Mouse (Mus musculus): ENCODE measurements around the gene Zfp871. TPM values are rescaled to one million over a fixed set of nuclear protein-coding genes. Genes with fewer than 3 reads are reported as not detected.

Gene Zfp871
- 68.8 TPM for polyA plus RNA-seq (2014; fragmentation: Illumina TruSeq; extraction: RNeasy Lipid Tissue Mini Kit (QIAGEN cat#74804); ENCODE audit: low replicate concordance)

DNA sequence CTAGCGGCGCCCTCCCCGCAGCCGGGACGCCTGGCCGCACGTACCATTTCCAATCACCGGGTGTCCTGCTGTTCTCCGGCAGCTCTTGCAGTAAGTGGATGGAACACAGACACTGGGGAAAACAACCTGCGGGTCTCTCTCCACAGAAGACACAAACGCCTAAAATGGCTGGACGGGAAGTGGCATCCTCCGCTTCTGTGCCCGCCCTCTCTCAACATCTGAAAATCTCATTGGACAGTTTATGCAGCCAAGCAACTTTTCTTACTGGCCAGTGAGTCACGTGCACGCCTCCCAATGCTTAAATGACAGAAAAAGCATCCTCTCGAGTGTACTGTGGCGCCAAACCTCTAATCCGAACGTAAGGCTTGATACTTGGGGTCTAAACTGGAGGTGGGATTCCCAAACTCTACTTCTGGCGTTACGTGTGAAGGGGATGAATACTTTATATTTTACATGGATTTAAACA lies at the start of gene Zfp871:
Gene Zfp871 (minus strand): TSS at position 194 of the 466 bp plus-strand sequence.

DNA sequence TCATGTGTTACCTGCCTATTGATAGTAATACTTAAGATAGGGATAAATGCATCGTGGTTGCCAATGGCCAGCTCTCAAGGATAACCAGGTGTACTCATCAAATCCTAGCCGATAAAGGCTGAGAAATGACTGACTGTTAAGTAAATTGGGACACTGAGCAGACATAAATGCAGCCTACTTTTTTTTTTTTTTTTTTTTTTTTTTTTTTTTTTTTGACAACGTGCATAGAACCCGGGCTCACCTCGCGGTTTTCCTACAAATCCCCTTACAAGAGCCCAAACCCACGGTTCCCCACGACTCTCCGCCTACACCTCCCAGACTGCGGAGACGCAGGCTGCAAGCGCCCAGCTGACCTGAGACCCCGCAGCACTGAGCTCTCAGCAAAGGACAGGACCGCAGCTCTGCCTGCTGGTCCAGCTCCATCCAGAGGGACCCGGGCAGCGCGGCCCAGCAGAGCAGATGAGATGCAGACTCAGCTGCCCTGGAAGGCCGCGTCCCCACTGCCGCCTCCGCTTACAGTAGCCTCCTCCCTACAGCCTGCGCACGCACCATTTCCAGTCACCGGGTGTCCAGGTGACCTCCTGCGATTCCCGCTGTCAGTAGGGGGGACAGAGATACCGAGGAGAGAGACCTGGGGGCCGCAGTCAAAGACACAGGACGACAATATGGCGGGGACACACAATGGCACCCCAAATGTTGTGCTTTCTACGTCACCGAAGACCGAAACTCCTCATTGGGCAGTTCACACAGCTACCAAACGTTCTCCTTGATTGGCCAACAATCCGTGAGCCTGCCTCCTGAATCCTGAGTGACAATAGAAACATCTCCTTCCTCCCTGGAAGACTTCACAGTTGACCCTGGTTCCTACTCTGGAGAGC lies 41.7 kb upstream of the Zfp871 start, which contains the start of gene Zfp799:
Gene Zfp799 (minus strand): TSS at position 722 of the 878 bp plus-strand sequence.

DNA sequence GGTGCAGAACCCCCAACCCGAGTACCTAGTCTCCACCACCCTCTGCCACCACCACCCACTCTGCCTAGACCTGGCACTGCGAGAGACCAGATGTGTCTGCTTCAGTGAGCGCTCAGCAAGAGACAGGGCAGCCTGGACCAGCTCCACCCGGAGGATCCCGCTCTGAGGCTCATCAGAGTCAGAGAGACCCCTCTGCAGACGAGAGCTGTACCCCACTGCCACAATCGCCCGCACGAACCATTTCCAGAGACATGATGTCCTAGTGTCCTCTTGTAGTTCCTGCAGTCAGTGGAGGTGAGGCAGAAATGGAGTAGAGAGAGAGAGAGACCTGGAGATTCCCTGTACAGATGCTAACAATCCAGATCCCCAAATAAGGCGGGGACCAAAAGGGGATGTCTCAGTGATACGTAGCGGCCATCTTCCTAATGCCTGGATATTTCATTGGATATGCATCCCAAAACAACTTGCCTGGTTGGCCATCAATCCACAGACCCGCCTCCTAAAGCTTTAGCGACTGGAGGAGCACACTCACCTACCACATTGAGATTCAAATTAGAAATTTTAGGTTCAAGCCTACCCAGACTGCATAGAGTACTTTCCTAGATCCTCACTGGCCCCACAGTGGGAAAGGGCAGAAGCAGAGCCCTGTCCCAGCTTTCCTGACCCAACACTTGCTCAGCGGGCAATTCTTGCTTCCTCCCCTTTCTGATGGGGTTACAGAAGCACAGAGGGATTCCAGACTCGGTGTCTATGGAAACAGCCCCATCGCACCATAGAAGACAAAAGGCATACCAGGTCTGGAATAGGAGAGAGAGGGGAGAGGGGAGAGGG lies 21.7 kb upstream of the Zfp871 start, which contains the start of gene Zfp811:
Gene Zfp811 (minus strand): TSS at position 388 of the 831 bp plus-strand sequence.

Other genes with a start within 250 kb of the Zfp871 start
- gene Cyp4f37, start 167.0 kb downstream of the Zfp871 start, polyA plus RNA-seq (2014; fragmentation: Illumina TruSeq; extraction: RNeasy Lipid Tissue Mini Kit (QIAGEN cat#74804); ENCODE audit: low replicate concordance): not detected
- 21.5 TPM for gene Cyp4f40, start 129.4 kb downstream of the Zfp871 start, polyA plus RNA-seq (2014; fragmentation: Illumina TruSeq; extraction: RNeasy Lipid Tissue Mini Kit (QIAGEN cat#74804); ENCODE audit: low replicate concordance)
- 0.74 TPM for gene Cyp4f15, start 102.7 kb downstream of the Zfp871 start, polyA plus RNA-seq (2014; fragmentation: Illumina TruSeq; extraction: RNeasy Lipid Tissue Mini Kit (QIAGEN cat#74804); ENCODE audit: low replicate concordance)
- gene Zfp811, start 21.6 kb upstream of the Zfp871 start, polyA plus RNA-seq (2014; fragmentation: Illumina TruSeq; extraction: RNeasy Lipid Tissue Mini Kit (QIAGEN cat#74804); ENCODE audit: low replicate concordance): 2.3 TPM
- gene Zfp799, start 42.0 kb upstream of the Zfp871 start, polyA plus RNA-seq (2014; fragmentation: Illumina TruSeq; extraction: RNeasy Lipid Tissue Mini Kit (QIAGEN cat#74804); ENCODE audit: low replicate concordance): 15.7 TPM
- gene Zfp870, start 103.4 kb upstream of the Zfp871 start, polyA plus RNA-seq (2014; fragmentation: Illumina TruSeq; extraction: RNeasy Lipid Tissue Mini Kit (QIAGEN cat#74804); ENCODE audit: low replicate concordance): 12.1 TPM
- gene Cyp4f14, start 129.1 kb upstream of the Zfp871 start, polyA plus RNA-seq (2014; fragmentation: Illumina TruSeq; extraction: RNeasy Lipid Tissue Mini Kit (QIAGEN cat#74804); ENCODE audit: low replicate concordance): 371 TPM
- gene Cyp4f13, start 159.1 kb upstream of the Zfp871 start, polyA plus RNA-seq (2014; fragmentation: Illumina TruSeq; extraction: RNeasy Lipid Tissue Mini Kit (QIAGEN cat#74804); ENCODE audit: low replicate concordance): 20.6 TPM
- 25.8 TPM for gene Zfp472, start 177.5 kb upstream of the Zfp871 start, polyA plus RNA-seq (2014; fragmentation: Illumina TruSeq; extraction: RNeasy Lipid Tissue Mini Kit (QIAGEN cat#74804); ENCODE audit: low replicate concordance)
- 22.3 TPM for gene Zfp952, start 204.8 kb upstream of the Zfp871 start, polyA plus RNA-seq (2014; fragmentation: Illumina TruSeq; extraction: RNeasy Lipid Tissue Mini Kit (QIAGEN cat#74804); ENCODE audit: low replicate concordance)
- gene Zfp763, start 245.1 kb upstream of the Zfp871 start, polyA plus RNA-seq (2014; fragmentation: Illumina TruSeq; extraction: RNeasy Lipid Tissue Mini Kit (QIAGEN cat#74804); ENCODE audit: low replicate concordance): 9.6 TPM

Measured in small intestine, adult 10 weeks (tissue).